Mouse (Mus musculus): Measurements from ENCODE around the gene Srd5a1.

- TF ChIP-seq CTCF (IDR thresholded peaks at IDR 0.05; ENCODE audit: borderline replicate concordance, insufficient read depth, low read length) = no peak
- peak; percentile 72 for TF ChIP-seq POLR2A (IDR thresholded peaks at IDR 0.05; ENCODE audit: low read depth, low read length)
Measured at GRCm38 (mm10) chr13:69533405-69534333, 77.6 kb downstream of the Srd5a1 start, which contains the start of gene Nsun2.
